Mouse (Mus musculus) lung, adult 18-20 months (tissue): ENCODE data around the gene Vil1.
A peak's percentile ranks its signal among the peaks of the same experiment; 100 is the strongest.

Experiments used
- DNase-seq, 2 experiments: peaks; one replicate each; pipeline ENCODE4 v3.0.0; 2022; ENCODE audit warnings: mixed read lengths in 2 of 2

Gene Vil1

GRCm38 (mm10) chr1:74408589-74409504 lies at the start of gene Vil1:
Gene Vil1, plus strand, starts transcription at chr1:74409376.
- no peak for DNase-seq

GRCm38 (mm10) chr1:74359952-74360517 lies 49.1 kb upstream of the Vil1 start:
- no peak for DNase-seq

GRCm38 (mm10) chr1:74361812-74362211 lies 47.4 kb upstream of the Vil1 start, which contains the start of gene Catip:
Gene Catip, plus strand, starts transcription at chr1:74362108.
- DNase-seq: peak; percentile 74 to 87

GRCm38 (mm10) chr1:74362325-74363229 lies 46.6 kb upstream of the Vil1 start:
- no peak for DNase-seq

GRCm38 (mm10) chr1:74363437-74363836 lies 45.7 kb upstream of the Vil1 start:
- DNase-seq: no peak

GRCm38 (mm10) chr1:74364270-74364669 lies 44.9 kb upstream of the Vil1 start:
- DNase-seq: peak in 1 of 2 experiments; percentile 23

- peak; percentile 64 to 73 for DNase-seq
Observed at GRCm38 (mm10) chr1:74367886-74368645, 41.1 kb upstream of the Vil1 start.

GRCm38 (mm10) chr1:74370040-74370439 lies 39.1 kb upstream of the Vil1 start:
- DNase-seq: no peak

GRCm38 (mm10) chr1:74373372-74373771 lies 35.8 kb upstream of the Vil1 start:
- no peak for DNase-seq

GRCm38 (mm10) chr1:74374980-74375379 lies 34.2 kb upstream of the Vil1 start, which contains the start of gene Slc11a1:
Gene Slc11a1, plus strand, starts transcription at chr1:74375195.
- peak; percentile 60 to 63 for DNase-seq

GRCm38 (mm10) chr1:74375561-74375960 lies 33.6 kb upstream of the Vil1 start:
- DNase-seq: no peak

- DNase-seq: no peak
Observed at GRCm38 (mm10) chr1:74376396-74376795, 32.8 kb upstream of the Vil1 start.

- no peak for DNase-seq
Observed at GRCm38 (mm10) chr1:74379058-74379504, 30.1 kb upstream of the Vil1 start.

GRCm38 (mm10) chr1:74380484-74380883 lies 28.7 kb upstream of the Vil1 start:
- no peak for DNase-seq

- no peak for DNase-seq
Observed at GRCm38 (mm10) chr1:74381588-74382021, 27.6 kb upstream of the Vil1 start.

GRCm38 (mm10) chr1:74383385-74383784 lies 25.8 kb upstream of the Vil1 start:
- no peak for DNase-seq

GRCm38 (mm10) chr1:74384525-74384924 lies 24.7 kb upstream of the Vil1 start:
- DNase-seq: no peak

- no peak for DNase-seq
Observed at GRCm38 (mm10) chr1:74385064-74385463, 24.1 kb upstream of the Vil1 start.

- DNase-seq: no peak
Observed at GRCm38 (mm10) chr1:74385531-74385930, 23.6 kb upstream of the Vil1 start.

- no peak for DNase-seq
Observed at GRCm38 (mm10) chr1:74386363-74386713, 22.8 kb upstream of the Vil1 start.

GRCm38 (mm10) chr1:74386714-74387385 lies 22.3 kb upstream of the Vil1 start:
- DNase-seq: peak; percentile 95 to 96
